Mouse (Mus musculus) induced T-regulatory cell, adult 2 months (primary cell): Measurements from ENCODE around the gene Kifc3.
A peak's percentile ranks its signal among the peaks of the same experiment; 100 is the strongest.

ENCODE experiments used
- DNase-seq: peaks from one replicate; pipeline ENCODE4 v3.0.0-alpha.2; 2012; ENCODE audit warnings: low read depth

The Kifc3 gene

DNA sequence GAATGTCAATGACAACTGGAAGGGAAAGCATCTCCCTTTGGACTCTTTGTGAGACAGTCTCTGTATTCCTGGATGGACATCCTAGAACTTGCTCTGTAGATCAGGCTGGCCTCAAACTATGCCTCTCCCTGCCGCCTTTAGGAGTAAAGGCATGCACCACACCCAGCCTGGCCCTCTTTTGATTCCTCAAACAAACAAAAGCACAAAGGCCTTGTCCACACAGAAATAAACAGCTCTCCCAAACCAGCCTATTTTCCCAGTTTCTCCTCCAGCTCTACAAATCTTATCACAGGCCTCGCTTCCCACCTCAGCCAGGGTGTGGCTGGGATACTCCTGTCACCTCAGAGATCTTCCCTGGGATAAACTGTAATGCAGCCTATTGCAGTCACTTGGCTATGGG, 68.4 kb downstream of the Kifc3 start:
- DNase-seq, result no peak

DNA sequence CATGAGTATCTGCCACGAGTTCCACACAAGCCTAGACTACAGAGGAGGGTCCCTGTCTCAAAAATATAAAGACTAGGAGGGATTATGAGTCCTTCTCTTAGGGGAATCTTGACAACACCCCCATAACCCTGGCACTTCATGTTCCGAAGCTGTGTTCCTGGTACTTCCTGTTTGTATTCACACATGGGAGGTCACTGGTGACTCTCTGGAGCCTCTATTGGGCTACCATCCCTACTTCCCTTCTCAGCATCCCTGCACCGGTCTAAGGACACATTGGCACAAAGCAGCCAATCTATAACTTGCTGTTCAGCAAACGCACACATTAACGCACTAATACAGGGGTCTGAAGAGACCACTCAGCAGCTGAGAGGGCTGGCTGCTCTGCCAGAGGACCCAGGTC, 70.6 kb downstream of the Kifc3 start:
- DNase-seq, result no peak

DNA sequence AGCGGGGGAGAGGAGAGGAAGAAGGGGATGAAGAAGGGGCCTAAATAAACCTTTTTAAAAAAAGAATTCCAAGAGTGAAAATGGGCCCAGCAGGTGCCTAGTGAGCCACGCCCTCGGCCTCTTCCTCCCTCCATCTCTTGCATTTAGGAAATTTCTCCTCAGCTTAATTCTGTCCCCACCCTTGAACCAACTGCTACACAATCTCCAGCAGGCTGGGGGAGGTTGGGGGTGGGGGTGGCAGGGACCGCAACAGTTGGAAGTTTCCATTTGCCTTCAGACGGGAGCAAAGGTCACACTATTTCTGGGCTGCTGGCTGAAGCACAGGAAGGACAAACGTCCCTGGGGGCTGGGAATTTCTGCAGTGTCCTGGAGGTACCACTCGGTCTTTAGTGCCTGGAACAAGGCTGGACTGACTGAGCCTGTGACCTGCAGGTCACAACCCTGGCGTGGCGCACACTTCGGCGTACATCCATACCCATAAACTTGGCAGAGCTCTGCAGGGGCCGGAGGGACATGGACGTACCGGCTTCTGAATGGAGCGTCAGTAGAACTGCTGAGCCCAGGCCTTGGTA, 71.6 kb downstream of the Kifc3 start:
- no peak for DNase-seq

DNA sequence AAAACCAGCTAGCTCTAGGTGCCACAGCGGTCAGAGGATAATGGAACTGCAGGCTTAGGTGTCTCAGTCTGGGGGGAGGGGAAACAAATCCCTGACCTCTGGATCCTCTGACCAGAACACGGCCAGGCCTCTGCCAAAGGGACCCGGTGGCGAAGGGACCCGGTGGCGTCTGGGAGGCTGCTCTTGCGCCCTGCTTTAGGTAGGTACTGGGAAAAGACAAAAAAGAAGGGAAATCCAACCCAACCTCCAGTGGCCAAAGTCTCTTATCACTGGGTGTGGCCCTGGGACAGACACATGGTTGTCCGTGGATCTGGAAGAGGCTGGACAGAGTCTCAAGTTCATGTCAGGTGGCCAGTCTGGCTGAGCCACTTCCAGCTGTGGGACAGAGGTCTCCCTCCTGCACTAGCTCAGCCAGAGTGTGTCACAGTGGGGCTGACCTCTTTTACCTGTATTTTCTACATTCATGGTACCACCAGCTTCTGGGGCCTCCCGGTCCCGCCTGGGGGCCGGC, 73.8 kb downstream of the Kifc3 start:
- DNase-seq, result no peak

DNA sequence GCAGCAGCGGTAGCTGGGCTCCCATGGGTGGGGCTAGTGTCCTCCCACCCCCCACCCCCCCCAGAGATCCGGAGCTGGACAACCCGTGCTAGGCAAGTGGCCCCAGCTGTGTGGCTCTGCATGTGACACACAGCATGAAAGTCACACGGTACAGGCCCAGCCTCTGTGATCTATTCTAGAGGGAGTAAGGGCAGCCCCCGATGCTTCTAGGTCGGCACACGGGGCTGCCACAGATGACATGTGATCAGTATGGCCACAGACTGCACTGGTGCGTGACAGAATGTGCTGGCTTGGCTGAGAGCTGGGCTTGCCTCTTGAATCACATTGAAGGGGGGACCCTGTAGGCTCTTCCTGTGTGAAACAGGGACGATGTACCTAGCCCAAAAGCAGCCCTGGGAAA, 75.0 kb downstream of the Kifc3 start:
- no peak for DNase-seq

DNA sequence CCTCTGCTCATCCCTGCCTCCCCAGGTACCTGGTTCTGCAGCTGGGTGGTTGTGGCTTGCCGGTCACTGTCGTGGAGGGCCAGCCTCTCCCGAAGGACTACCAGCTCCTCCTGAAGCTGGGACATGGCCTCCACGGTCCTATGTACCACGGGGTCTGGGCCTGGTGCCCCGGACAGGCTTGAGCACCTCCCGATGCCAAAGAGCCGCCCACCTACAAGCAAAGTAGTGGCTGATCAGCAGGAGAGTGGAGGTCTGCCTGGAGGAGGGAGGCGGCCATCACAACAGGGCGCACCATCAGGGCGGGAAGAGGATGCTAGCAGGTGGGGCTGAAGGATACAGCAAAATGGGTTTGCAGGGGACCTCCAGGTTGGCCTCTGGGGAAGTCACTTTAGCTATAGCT, 76.1 kb downstream of the Kifc3 start:
- DNase-seq, result no peak

DNA sequence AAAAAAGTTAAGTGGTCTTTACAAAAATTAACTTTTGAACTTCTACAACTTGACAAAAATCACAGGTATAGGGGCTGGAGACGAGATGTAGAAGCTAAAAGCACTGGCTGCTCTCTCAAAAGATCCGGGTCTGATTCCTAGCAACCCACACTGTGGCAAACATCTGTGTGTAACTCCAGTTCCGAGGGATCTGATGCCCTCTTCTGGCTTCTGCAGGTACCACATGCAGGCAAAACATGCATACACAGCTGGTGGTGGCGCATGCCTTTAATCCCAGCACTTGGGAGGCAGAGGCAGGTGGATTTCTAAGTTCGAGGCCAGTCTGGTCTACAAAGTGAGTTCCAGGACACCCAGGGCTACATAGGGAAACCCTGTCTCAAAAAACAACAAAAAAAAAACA, 79.2 kb downstream of the Kifc3 start:
- DNase-seq, result no peak

DNA sequence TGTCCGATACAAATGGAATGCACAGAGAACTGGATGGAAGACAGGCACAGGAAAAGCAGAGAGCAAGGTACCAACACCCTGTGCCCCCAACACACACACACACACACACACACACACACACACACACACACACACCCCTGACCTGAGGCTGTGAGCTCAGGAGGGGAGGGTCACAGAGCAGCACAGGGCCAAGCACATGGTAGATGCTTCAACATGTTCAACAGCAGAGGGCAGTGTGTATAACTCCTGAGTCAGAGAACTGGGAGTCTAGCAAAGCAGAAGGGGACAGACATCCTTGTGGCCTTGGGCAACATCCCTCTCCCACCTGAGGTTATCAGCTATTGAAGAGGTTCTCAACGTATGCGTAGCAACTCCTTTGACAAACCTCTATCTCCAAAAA, 88.9 kb downstream of the Kifc3 start:
- DNase-seq, result peak; percentile 21

DNA sequence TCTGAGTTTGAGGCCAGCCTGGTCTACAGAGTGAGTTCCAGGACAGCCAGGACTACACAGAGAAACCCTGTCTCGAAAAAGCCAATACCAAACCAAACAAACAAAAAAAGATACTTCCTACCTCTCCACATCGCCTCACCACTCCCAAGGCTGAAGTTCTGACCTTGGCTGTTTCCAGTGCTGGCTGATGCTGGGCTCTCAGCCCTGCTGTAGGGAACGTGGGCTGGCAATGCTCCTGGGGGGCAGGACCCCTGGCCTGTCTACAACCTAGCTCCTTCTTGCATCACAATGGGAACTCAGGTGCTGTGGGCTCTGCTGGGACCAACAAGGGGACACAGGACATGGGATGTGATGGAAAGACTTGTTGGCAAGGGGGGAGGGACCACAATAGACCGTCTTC, 89.5 kb downstream of the Kifc3 start:
- no peak for DNase-seq

DNA sequence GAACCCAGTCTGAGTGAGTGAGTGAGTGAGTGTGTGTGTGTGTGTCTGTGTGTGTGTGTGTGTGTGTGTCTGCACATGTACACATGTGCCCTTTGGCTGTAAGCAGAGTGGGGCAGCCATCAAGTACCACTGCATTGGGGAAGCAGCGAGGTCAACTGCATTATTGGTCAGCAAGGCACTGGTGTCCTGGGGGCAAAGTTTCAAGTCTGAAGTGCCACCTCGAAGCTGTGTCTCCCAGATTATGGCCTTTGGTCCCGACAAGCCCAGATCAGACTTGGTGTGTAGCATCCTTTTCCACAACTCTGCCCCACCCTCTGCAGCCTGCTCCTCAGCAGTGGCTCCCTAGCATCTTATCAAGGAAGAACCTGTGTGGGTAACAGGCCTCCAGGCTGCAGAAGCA, 90.0 kb downstream of the Kifc3 start:
- no peak for DNase-seq

DNA sequence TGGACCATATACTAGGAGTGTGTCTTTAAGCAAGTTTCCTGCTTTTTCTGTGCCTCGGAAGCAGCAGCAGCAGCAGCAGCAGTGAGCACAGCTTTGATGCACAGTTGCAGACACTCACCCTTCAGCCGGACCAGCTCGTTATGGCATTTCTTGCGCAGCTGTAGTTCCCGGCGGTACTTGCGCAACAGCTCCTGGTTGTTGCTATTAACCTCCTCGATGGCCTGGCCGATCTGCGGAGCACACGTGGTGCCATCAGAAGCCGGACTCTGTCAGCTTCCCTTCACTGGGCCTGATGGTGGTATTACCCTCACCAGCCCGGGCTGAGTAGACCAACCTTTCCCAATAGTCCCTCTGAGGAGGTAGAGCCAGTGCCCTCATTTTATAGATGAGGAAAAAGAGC, 95.3 kb downstream of the Kifc3 start:
- no peak for DNase-seq

DNA sequence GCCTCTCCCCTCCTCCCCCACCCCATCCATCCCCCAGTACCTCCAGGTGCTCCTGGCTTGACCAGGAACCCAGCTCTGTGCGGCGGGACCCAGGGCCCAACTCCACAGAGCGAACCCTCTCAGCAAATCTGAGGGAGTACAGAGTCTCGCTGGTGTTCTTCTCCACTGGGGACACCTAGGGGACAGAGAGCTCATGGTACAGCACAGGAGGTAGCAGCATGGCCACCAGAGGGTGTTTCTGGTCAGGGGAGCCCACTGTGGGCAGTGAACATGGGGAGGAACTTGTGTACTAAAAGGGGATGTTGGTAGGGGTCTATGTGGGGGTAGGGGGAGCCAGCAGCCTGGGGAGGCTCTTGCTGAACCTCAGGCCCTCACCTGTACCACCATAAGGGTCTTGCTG, 100.6 kb downstream of the Kifc3 start:
- DNase-seq, result no peak

DNA sequence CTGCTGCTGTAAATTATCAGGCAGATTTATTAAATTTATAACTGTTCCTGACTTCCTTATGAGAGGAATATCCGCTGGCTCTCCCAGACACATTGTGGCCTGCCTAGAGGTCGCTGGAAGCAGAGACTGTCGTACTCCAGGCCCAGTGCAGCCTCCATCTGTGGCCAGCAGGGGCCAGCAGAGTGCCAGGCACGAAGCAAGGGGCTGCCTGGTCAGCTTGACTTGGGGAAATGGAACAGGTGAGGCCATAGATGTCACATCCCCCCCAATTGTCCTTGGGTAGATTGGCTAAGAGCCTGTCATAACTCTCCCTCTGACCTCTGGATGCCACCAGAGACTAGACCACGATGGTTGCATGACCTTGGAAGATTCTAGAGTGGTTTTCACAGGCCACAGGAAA, 103.6 kb downstream of the Kifc3 start:
- DNase-seq, result peak; percentile 42

DNA sequence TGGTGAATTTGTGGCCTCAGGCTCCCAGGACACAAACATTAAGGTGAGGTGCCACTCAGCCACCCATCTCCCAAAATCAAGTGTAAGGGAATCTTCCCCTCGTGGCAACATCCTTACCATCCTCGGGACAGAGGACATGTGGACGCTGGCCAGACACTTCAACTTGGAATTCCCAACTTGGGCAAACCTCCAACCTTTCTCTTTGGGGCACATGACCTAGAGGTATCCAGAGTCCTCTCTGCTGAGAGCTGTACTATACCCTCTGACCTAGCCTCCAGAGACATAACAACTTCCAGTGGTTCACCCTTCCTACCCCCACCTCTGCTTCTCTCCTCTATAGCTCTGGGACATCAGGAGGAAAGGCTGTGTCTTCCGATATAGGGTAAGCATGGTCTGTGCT, 109.0 kb downstream of the Kifc3 start:
- DNase-seq, result no peak

DNA sequence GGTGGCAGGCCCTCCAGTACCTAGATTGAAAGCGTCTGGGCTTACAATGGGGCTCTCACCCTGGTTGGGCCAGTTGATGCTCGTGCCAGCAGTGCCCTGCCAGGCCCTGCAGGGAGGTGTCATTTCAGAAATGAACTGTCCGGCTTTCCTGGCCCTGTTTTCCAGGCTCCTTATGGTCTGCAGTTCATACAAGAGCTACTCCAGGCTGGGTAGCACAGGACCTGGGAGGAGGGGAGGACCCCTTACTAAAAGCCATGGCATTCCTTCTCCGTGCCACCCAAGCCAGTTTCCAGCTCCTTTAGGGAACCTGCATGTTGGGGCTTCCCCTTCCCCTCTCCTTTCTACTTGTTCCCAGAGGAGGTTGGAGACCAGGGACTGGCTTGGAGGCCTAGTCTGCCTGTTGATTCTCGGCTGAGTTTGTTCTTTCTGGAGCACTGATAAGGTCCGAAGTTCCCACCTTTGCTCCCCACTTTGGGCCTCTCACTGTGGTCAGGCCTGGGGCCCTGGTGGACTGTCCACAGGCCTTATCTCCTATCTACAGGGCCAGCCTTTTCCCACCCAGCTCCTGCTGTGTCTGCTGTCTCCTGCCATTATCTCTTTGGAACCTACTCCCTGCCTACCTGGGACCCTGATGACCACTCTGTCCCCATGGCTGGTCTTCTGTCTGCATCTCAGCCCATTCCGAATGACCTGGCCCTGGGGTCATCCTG, 117.0 kb downstream of the Kifc3 start:
- no peak for DNase-seq

DNA sequence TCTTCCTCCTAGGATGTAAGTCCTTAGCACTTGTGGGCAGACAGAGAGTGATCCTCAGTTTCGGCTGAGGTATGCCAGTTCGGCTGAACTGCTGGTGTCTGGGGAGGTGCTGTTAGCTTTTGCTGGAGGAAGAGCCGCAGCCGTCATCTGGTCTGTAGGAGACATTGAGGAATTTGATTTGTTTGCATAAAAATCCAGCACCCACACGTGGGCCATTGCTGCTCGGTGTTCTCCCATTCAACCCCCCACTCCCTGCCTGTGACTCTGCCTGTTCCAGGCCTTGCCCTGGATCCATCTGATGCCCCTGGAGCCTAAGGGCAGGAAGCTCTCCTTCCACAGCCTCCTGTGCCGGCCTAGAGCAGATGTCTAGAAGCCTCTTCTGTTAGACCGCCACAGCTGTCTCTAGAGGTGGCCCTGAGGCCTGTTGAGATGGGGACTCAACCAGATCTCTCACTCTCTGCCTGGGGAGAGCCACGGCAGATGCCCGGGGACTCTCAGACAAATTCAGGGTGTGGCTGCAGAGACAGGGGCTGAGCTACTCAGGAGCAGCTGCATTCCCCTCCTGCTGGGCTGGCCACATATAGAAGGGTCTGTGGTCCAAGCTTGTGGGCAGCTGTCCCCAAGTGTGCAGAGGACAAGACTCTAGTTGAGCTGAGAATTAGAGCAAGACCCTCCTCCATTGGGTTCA, 117.7 kb downstream of the Kifc3 start:
- no peak for DNase-seq

DNA sequence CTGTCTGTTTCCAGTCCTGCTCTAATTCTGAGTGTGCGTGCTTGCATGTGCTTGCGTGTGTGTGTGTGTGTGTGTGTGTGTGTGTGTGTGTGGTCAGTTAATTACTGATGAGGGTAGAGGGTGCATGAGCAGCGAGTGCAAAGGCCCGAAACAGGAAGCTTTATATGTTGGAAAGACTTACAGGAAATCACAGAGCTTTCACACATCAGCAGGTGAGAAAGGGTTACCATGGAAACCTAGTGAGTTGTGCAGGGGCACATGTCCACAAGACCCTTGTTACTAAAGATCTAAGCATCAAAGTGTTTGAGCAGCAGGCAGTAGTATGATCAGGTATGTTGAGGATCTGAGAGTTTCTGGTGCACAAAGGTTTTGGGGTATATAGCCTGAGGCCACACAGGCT, 118.4 kb downstream of the Kifc3 start:
- DNase-seq, result no peak

DNA sequence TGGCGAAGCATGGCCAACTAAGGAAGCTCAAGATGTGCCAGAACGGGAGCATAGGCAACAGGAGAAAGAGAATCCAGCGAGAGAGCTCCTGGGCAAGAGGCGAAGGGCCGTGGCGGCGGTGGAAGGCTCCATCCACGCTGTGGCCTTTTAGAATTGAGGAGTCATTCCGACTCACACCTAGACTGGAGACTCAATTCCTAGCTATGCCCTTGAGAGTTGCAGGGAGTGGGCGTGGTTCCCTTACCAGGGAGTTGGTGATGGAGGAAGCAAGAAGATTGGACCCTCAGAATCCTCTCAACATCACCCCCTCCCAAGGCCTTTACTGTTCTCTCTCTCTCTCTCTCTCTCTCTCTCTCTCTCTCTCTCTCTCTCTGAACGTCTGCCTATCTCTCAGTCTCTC, 121.0 kb downstream of the Kifc3 start:
- peak; percentile 48 for DNase-seq

DNA sequence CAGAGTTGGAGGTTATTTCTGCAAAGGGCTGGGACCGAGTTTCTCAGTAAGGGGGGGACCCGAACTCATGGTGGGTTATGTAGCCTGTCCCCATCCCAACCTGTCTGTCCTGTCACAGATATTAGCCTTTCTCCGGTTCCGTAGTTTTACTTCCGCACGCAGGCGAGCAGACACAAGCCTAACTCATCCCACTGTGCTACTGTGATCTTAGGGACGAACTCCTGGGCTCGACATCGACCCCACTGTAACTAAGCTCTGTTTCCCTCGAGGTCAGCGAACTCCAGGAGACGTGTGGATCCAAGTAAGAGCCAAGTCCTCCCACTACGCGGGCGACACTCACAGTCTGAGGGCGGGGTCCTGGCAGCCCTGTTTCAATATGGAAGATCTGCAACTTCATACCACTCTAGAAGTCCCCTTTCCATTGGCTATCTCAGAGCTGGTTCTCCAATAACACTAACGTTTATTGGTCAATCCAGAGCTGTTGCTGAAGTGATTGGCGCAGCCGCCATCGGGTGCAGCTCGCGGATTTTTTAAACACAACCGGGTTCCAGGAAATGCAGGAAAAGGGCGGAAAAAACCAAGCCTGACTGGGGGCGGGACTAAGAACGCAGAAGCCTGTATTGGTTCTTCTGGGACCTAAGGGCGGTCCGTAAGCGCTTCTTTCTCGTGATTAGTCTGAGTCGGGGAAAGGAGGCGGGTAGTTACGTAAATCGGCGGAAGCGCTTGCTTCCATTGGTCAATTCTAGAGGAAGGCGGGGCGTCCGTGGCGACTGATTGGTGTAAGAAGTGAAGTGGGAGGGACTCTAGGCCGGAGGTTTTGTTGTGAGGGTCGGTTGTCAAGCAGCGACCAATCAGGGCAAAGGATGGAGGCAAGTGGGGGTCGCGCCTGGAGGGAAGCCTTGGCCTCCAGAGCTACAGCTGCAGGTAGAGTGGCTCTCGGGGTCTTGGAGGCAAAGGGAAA, 122.0 kb downstream of the Kifc3 start, which contains the start of gene Katnb1:
TSS of gene Katnb1 (plus strand) at position 806 of the 961 bp plus-strand sequence.
- DNase-seq, result peak; percentile 100

DNA sequence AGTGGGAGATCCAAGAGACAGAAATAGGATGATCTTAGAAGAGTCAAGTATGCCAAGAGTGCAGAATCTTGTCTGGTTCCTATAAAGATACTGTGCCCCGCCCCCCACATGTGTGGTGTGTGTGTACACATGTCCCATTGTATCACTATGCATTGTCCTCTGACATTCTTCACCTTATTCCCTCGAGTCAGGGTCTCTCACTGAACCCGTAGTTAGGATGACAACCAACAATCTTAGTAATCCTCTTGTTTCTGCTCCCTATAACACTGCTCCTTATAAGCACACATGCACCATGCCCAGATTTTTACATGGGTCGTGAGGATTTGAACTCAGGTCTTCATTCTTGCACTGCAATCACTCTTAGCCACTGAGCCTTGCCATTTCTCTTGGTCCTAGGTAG, 123.3 kb downstream of the Kifc3 start:
- no peak for DNase-seq

DNA sequence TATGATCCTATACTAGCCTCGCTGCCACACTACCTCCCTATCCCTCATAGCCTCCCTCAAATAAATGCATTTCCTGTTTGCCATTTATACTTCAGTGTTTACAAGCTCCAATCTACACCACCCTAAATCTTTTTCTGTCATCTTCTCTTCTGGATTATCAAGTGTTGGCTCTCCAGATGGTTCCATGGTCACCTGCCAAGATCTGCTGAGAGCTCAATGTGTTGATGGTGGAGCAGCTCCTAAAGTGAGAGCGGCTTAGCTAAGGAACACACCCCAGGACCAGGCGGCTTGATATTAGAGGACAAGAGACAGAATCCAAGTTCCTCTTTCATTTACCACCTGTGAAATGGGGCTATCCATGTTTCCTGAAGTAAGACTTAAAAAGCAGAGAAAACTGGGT, 124.6 kb downstream of the Kifc3 start:
- DNase-seq, result no peak

DNA sequence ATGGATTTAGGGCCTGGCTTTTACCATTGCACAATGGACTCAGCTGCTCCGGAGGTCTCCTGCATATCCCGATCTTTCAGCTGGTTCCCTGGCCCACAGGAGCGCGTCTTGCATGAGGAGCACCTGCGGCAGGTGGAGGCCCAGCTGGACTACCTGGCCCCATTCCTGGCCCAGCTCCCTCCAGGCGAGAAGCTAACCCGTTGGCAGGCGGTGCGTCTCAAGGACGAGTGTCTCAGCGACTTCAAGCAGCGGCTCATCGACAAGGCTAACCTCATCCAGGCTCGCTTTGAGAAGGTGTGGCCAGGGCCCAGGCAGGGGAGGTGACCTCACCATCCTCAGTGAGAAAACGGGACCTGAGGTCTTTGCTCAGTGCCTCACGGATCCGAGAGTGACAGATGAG, 126.5 kb downstream of the Kifc3 start:
- DNase-seq, result no peak
